ENCODE assay signal across 8 mouse cellular contexts in genomic region chr17:22225422-22226012, GRCm38 (mm10). TPM values are rescaled to one million over a fixed set of nuclear protein-coding genes. Genes with fewer than 3 reads are reported as not detected.
DNase-seq lines count a peak whose midpoint lies in the region; ATAC-seq and TF ChIP-seq lines count a peak whose summit lies in the region.
"Not testable (repeated sequence)": the region's sequence is repeated elsewhere in the genome, so short reads cannot be mapped to it uniquely, and the experiment has no call there.

Gene Zfp994 (minus strand): TSS chr17:22225616.

- peak; percentile 100 for ATAC-seq in embryonic facial prominence, embryonic 14.5 days (ENCODE audit: low read depth)
- peak; percentile 100 for ATAC-seq in limb, embryonic 13.5 days (ENCODE audit: low FRiP score, low read depth)
- peak; percentile 99 for ATAC-seq in midbrain, embryonic 16.5 days

- TF ChIP-seq POLR2A in heart, adult 2 months (IDR thresholded peaks at IDR 0.05; ENCODE audit: insufficient read depth, low read depth, low read length): peak; percentile 64

- not testable (repeated sequence) for TF ChIP-seq EP300 in heart, adult 2 months (IDR thresholded peaks at IDR 0.05; ENCODE audit: insufficient read depth, low read depth, low read length)

- H3K27me3 ChIP-seq in embryonic facial prominence, embryonic 14.5 days (replicated peaks; ENCODE audit: control insufficient read depth, insufficient read depth, low read length); heart, adult 2 months (ENCODE audit: control insufficient read depth, insufficient read depth, low read length); limb, embryonic 13.5 days; midbrain, embryonic 16.5 days (ENCODE audit: control insufficient read depth, insufficient read depth, low read depth, low read length): not testable (repeated sequence)

- peak within 1 kb of the TSS; percentile 71 for H3K9ac ChIP-seq in embryonic facial prominence, embryonic 14.5 days (ENCODE audit: low read depth, low read length)
- H3K9ac ChIP-seq in heart, adult 2 months (ENCODE audit: low read depth, low read length): peak within 1 kb of the TSS; percentile 81
- H3K9ac ChIP-seq in limb, embryonic 13.5 days: peak within 1 kb of the TSS; percentile 64
- peak within 1 kb of the TSS; percentile 76 for H3K9ac ChIP-seq in midbrain, embryonic 16.5 days (ENCODE audit: low read depth, low read length)

- peak; percentile 100 for DNase-seq in 3T3-L1 (ENCODE audit: low read depth, low spot score)
- DNase-seq in adrenal gland, postnatal 4 days (ENCODE audit: low spot score in 2 of 2): peak; percentile 61 to 77
- DNase-seq in embryonic facial prominence, embryonic 14.5 days (ENCODE audit: low spot score): peak; percentile 99
- peak; percentile 89 to 93 for DNase-seq in heart, adult 2 months
- peak; percentile 98 for DNase-seq in kidney, adult 8-10 months
- DNase-seq in spleen, postnatal 10 days (ENCODE audit: low spot score in 2 of 2): peak; percentile 76 to 86

- not testable (repeated sequence) for H3K79me2 ChIP-seq in heart, adult 2 months (replicated peaks; ENCODE audit: control insufficient read depth, insufficient read depth, low read length)

- WGBS in embryonic facial prominence, embryonic 14.5 days: 1% methylated on average over 23 of the region's 23 CpGs
- WGBS in heart, adult 2 months: under 1% methylated on average over 23 of the region's 23 CpGs
- under 1% methylated on average over 23 of the region's 23 CpGs for WGBS in limb, embryonic 13.5 days
- under 1% methylated on average over 23 of the region's 23 CpGs for WGBS in midbrain, embryonic 16.5 days

- H3K4me3 ChIP-seq in embryonic facial prominence, embryonic 14.5 days (ENCODE audit: low read depth, low read length): peak within 1 kb of the TSS; percentile 51
- peak within 1 kb of the TSS; percentile 81 for H3K4me3 ChIP-seq in heart, adult 2 months
- peak within 1 kb of the TSS; percentile 53 for H3K4me3 ChIP-seq in limb, embryonic 13.5 days
- peak within 1 kb of the TSS; percentile 66 for H3K4me3 ChIP-seq in midbrain, embryonic 16.5 days (ENCODE audit: low read depth, low read length)

- not testable (repeated sequence) for H3K4me1 ChIP-seq in embryonic facial prominence, embryonic 14.5 days (ENCODE audit: control insufficient read depth, insufficient read depth, low read length); heart, adult 2 months (ENCODE audit: control insufficient read depth, insufficient read depth, low read length); limb, embryonic 13.5 days; midbrain, embryonic 16.5 days (ENCODE audit: control insufficient read depth, insufficient read depth, low read length)

- intact Hi-C loops in heart, adult 2 months (cut with DNase I): loop anchor here (5.0 kb wide), 3 partner anchors 87 to 197 kb away; partner anchors contain the start of genes CT030661.1 and Zfp946

- H3K27ac ChIP-seq in embryonic facial prominence, embryonic 14.5 days (replicated peaks; ENCODE audit: low read depth, low read length); limb, embryonic 13.5 days: not testable (repeated sequence)
- H3K27ac ChIP-seq in heart, adult 2 months: peak within 1 kb of the TSS; percentile 86
- H3K27ac ChIP-seq in midbrain, embryonic 16.5 days (ENCODE audit: low read length): peak within 1 kb of the TSS; percentile 73

- TF ChIP-seq CTCF in heart, adult 2 months (IDR thresholded peaks at IDR 0.05): peak; percentile 52

- not testable (repeated sequence) for H3K36me3 ChIP-seq in embryonic facial prominence, embryonic 14.5 days (ENCODE audit: control insufficient read depth, insufficient read depth, low read length); heart, adult 2 months (ENCODE audit: control insufficient read depth, insufficient read depth, low read length); limb, embryonic 13.5 days; midbrain, embryonic 16.5 days (ENCODE audit: control insufficient read depth, insufficient read depth, low read length)

- H3K4me2 ChIP-seq in embryonic facial prominence, embryonic 14.5 days (ENCODE audit: low read depth, low read length): peak within 1 kb of the TSS; percentile 51
- peak within 1 kb of the TSS; percentile 60 for H3K4me2 ChIP-seq in limb, embryonic 13.5 days (replicated peaks)
- H3K4me2 ChIP-seq in midbrain, embryonic 16.5 days (ENCODE audit: low read length): peak within 1 kb of the TSS; percentile 54

- H3K9me3 ChIP-seq in embryonic facial prominence, embryonic 14.5 days (ENCODE audit: control insufficient read depth, low read length); limb, embryonic 13.5 days; midbrain, embryonic 16.5 days (replicated peaks; ENCODE audit: control insufficient read depth, low read length, poor library complexity, severe bottlenecking): not testable (repeated sequence)

RNA-seq across cellular contexts. Expression of gene Zfp994, which starts in this region (rescaled TPM):
- 1 to 10 TPM; 6.3 to 6.9 TPM for total RNA-seq in adrenal gland, postnatal 4 days (2021)
- polyA plus RNA-seq in embryonic facial prominence, embryonic 14.5 days (2014; fragmentation: Nextera tagmentation; extraction: Ambion mirVana): 2.6 and 3.0 TPM in 2 replicates
- 1 to 10 TPM; 2.0 to 2.1 TPM for total RNA-seq in heart, adult 2 months (2021)
- polyA plus RNA-seq in heart, adult 2 months (2012; rRNA removed): 0.33 and 0.53 TPM in 2 replicates
- polyA plus RNA-seq in limb, embryonic 13.5 days (2015; fragmentation: Nextera tagmentation; extraction: Ambion mirVana): 2.6 TPM in 2 replicates
- 3.8 and 3.9 TPM in 2 replicates for polyA plus RNA-seq in midbrain, embryonic 16.5 days (2015; fragmentation: Nextera tagmentation; extraction: Ambion mirVana)
